Mouse (Mus musculus): Measurements from ENCODE around the gene Ncam2.

GRCm38 (mm10) chr16:81434559-81434958 lies 234.1 kb downstream of the Ncam2 start:
- TF ChIP-seq POLR2A (IDR thresholded peaks at IDR 0.05; ENCODE audit: insufficient read length, low read depth), result no peak
- no peak for TF ChIP-seq E2F4 (IDR thresholded peaks at IDR 0.05; ENCODE audit: insufficient read depth)
- no peak for TF ChIP-seq USF1 (IDR thresholded peaks at IDR 0.05; ENCODE audit: low read depth)
- no peak for TF ChIP-seq CEBPB (IDR thresholded peaks at IDR 0.05; ENCODE audit: insufficient read depth, poor library complexity, severe bottlenecking)
- no peak for TF ChIP-seq MYOG (IDR thresholded peaks at IDR 0.05; ENCODE audit: control insufficient read depth in 1 of 3, insufficient read depth in 1 of 3, insufficient read length in 2 of 3, low read depth in 2 of 3)
- no peak for TF ChIP-seq MAX (IDR thresholded peaks at IDR 0.05; ENCODE audit: low read depth)
- no peak for TF ChIP-seq SRF (IDR thresholded peaks at IDR 0.05; ENCODE audit: control insufficient read depth, insufficient read length, low read depth)
- TF ChIP-seq POLR2AphosphoS2 (IDR thresholded peaks at IDR 0.05; ENCODE audit: insufficient read length, low read depth), result no peak
